Mouse (Mus musculus) neural tube, embryonic 11.5 days (tissue): Measurements from ENCODE around the gene Lemd1. TPM values are rescaled to one million over a fixed set of nuclear protein-coding genes. Genes with fewer than 3 reads are reported as not detected.

Experiments
- ATAC-seq: fragments of 200-750 bp; cut with Nextera tagmentation; 2 replicates; pipeline ENCODE4 v1.8.0; 2017; ENCODE audit warnings: moderate number of reproducible peaks, mild to moderate bottlenecking, moderate TSS enrichment, moderate library complexity; ENCODE audit not compliant: insufficient read depth, low FRiP score, low TSS enrichment
- DNase-seq: peaks from one replicate; pipeline ENCODE4 v3.0.0-alpha.2; 2015; ENCODE audit warnings: low spot score
- H3K27ac ChIP-seq: fragments of 300-500 bp; sonication (generic); 2 replicates; pipeline ENCODE4 v1.5.1; 2014; ENCODE audit warnings: low read depth, mild to moderate bottlenecking, low read length
- H3K27me3 ChIP-seq: fragments of 300-500 bp; sonication (generic); 2 replicates; pipeline ENCODE4 v1.6.1; 2014; ENCODE audit warnings: mild to moderate bottlenecking, low read length, mixed read lengths; ENCODE audit not compliant: control insufficient read depth, insufficient read depth
- H3K36me3 ChIP-seq: fragments of 300-500 bp; sonication (generic); 2 replicates; pipeline ENCODE4 v1.6.1; 2014; ENCODE audit warnings: mild to moderate bottlenecking, low read length, moderate library complexity, mixed read lengths; ENCODE audit not compliant: control insufficient read depth, insufficient read depth
- H3K4me1 ChIP-seq: fragments of 300-500 bp; sonication (generic); 2 replicates; pipeline ENCODE4 v1.6.1; 2014; ENCODE audit warnings: low read length, mixed read lengths; ENCODE audit not compliant: control insufficient read depth, insufficient read depth
- H3K4me2 ChIP-seq: fragments of 300-500 bp; sonication (generic); 2 replicates; pipeline ENCODE4 v1.6.1; 2014; ENCODE audit warnings: low read depth, mild to moderate bottlenecking, moderate library complexity
- H3K4me3 ChIP-seq: fragments of 300-500 bp; sonication (generic); 2 replicates; pipeline ENCODE4 v1.5.1; 2014; ENCODE audit warnings: low read depth, low read length
- H3K9ac ChIP-seq: fragments of 300-500 bp; sonication (generic); 2 replicates; pipeline ENCODE4 v1.6.1; 2014; ENCODE audit warnings: mild to moderate bottlenecking, low read length
- H3K9me3 ChIP-seq: fragments of 300-500 bp; sonication (generic); 2 replicates; pipeline ENCODE4 v1.6.1; 2016; ENCODE audit warnings: low read length; ENCODE audit not compliant: control insufficient read depth
- WGBS: fragments of 180-500 bp; shearing (Covaris S2); extraction: QIAGEN DNeasy Blood & Tissue Kit; methylation state at CpG from one replicate; pipeline ENCODE4 v1.1.7; 2014; 5-methylcytosine and 5-hydroxymethylcytosine counted together
- polyA plus RNA-seq: library from polyadenylated mRNA; unstranded; fragments of >200 nt; fragmentation: Nextera tagmentation; extraction: Ambion mirVana; gene quantifications from 2 replicates; pipeline ENCODE4 v1.2.1, GENCODE M21; 2014

Lemd1 gene
- polyA plus RNA-seq, 1 experiment from 2014 or later = 6.8 TPM

DNA sequence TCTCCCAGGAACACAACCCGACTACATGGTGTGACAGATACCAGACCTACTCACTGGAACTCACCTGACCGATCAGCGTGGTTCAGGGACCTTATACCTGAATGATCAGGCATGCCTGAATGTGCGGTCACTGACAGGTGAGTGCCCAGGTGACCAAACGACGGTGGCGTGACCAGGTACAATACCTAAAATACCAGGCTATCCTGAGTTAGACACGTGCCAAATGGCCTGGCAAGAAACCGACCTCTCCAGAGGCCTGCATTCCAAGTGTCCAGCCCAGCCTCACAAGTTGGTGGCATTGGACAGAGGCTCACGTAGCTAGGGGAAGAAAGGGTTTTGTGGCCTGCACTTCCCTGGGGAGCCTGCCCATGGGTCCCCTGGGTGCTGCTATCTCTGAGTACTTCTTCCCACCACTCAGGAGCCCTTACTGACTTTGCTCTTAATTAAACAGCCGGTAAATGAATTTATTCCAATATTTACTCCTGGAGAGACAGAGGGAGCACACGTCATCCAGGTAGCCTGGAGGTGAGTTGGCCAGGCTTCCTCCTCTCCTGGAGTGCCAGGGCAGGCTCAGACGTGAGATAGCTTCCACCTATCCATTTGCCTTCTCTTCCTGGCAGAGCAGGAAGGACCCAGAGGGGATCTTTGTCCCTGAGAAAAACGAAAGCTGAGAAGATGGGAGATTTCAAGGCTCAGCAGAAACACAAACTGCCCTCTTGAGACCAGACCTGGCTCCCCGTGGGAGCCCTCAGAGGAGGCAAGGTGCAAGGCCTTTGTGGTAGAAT is 40.2 kb upstream of the Lemd1 start:
- H3K36me3 ChIP-seq = no peaks in the 10 kb centered on the region
- no peak for ATAC-seq
- no peak overlapping the region for H3K4me2 ChIP-seq
- H3K4me1 ChIP-seq = no peaks in the 10 kb centered on the region
- H3K27me3 ChIP-seq = no peaks in the 10 kb centered on the region
- no peak overlapping the region for H3K27ac ChIP-seq
- DNase-seq = no peak
- H3K4me3 ChIP-seq = no peak overlapping the region
- 76% methylated on average over 15 of the region's 15 CpGs for WGBS
- H3K9ac ChIP-seq = no peak overlapping the region
- no peaks in the 10 kb centered on the region for H3K9me3 ChIP-seq

DNA sequence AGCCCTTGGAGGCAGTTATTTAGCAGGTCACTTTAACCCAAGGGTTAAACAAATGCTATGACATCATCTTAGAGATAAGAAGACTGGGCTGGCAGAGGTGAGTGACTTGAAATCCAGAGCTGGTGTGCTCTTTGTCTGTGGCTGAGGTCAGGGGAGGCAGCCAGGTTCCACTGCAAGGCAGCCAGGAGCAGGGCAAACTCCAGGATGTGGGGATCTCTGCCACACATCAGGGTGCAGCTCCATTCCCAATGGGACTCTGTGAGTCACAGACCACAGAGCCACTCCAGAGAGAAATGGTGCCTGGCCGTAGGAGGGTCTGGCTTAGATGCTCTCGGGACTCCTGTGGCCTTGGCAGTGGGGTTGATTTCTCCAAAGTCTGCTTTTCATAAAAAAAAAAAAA is 39.3 kb upstream of the Lemd1 start:
- no peaks in the 10 kb centered on the region for H3K9me3 ChIP-seq
- no peak for DNase-seq
- no peak overlapping the region for H3K4me2 ChIP-seq
- no peaks in the 10 kb centered on the region for H3K27me3 ChIP-seq
- H3K36me3 ChIP-seq = no peaks in the 10 kb centered on the region
- WGBS = 79% methylated on average over 2 of the region's 2 CpGs
- H3K4me3 ChIP-seq = no peak overlapping the region
- H3K9ac ChIP-seq = no peak overlapping the region
- no peak for ATAC-seq
- no peak overlapping the region for H3K27ac ChIP-seq
- H3K4me1 ChIP-seq = no peaks in the 10 kb centered on the region

DNA sequence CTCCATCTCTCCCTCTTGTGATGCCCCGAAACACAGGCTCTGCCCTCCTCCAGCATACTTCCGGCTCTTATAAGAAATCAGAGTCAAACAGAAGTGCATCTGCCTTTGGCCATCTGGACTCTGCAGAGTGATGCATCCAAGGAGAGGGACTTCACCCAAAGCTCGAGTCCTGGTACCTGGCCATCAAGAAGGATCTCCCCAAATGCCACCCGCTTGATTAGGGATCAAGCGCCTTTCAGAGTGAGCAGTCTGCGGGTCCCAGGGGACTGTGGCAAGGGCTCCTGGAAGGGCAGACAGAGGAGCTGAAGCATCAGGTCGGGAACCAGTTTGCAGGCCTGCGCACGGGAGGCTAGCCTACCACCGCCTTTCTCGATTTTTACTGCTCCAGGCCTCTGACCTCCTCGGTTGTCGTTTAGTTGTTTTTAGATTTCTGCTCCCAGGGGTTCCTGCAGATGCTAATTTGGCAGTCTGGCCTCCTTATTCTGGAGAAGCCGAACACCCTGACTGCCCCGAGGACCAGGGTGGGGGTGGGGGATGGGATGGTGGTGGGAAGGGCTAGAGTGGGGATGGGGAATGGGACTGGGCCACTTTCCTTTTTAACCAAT is 38.0 kb upstream of the Lemd1 start:
- Histone ChIP-seq H3K4me3 (no peak overlapping the region), H3K4me2 (no peak overlapping the region), H3K9me3 (no peaks in the 10 kb centered on the region), H3K27me3 (no peaks in the 10 kb centered on the region), H3K9ac (no peak overlapping the region), H3K36me3 (no peaks in the 10 kb centered on the region), H3K27ac (no peak overlapping the region), H3K4me1 (no peaks in the 10 kb centered on the region)
- no peak for DNase-seq
- 30% methylated on average over 15 of the region's 15 CpGs for WGBS
- ATAC-seq = no peak

DNA sequence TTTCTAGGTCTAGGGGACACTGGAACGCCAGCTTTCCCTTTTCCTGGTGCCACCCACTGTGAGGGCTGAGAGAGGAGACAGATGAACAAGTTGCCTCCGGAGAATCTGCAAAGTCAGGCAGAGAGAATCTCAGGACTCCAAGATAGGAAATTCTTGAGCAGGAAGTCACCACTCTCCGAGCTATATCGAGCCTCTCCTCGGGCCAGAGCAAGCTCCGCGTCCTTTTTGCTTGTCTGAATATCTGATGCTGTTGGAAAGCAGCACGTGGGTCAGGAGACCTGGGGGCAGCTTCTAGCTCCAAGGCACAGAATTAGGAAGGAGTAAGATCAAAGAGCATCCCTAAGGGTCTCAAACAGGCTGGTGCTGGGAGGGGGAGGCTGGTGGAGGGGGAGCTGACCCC is 37.5 kb upstream of the Lemd1 start:
- no peaks in the 10 kb centered on the region for H3K4me1 ChIP-seq
- H3K9ac ChIP-seq = peak overlapping the region; percentile 18; the same call in 1 of the 2 replicates
- no peaks in the 10 kb centered on the region for H3K27me3 ChIP-seq
- H3K4me3 ChIP-seq = no peak overlapping the region
- H3K27ac ChIP-seq = no peak overlapping the region
- DNase-seq (no peak), ATAC-seq (no peak)
- H3K4me2 ChIP-seq = no peak overlapping the region
- 11% methylated on average over 8 of the region's 8 CpGs for WGBS
- H3K36me3 ChIP-seq = no peaks in the 10 kb centered on the region
- H3K9me3 ChIP-seq = no peaks in the 10 kb centered on the region

DNA sequence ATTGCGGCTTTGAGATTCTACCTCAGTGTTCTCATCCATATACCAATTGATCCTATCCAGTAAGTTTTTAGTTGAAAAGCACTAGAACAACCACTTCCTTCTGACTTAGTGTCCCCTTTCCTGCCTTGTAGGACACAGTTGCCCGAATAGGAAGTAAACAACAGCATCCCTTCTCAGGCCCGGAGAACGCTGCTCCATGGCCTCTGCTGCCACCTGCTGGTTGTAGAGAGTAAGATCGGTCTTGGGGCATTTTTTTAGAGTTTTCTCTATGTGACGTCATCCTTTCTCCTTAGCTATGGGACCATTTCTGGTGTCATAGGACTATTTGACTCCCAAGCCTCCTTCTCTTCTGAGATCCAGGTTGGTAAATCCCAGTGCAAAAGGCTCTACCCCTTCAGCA is 35.5 kb upstream of the Lemd1 start:
- 12% methylated on average over 6 of the region's 6 CpGs for WGBS
- H3K36me3 ChIP-seq = no peaks in the 10 kb centered on the region
- no peak overlapping the region for H3K27ac ChIP-seq
- no peak overlapping the region for H3K4me3 ChIP-seq
- DNase-seq (peak; percentile 88), ATAC-seq (no peak)
- no peaks in the 10 kb centered on the region for H3K9me3 ChIP-seq
- no peaks in the 10 kb centered on the region for H3K4me1 ChIP-seq
- no peaks in the 10 kb centered on the region for H3K27me3 ChIP-seq
- H3K9ac ChIP-seq = no peak overlapping the region
- no peak overlapping the region for H3K4me2 ChIP-seq

DNA sequence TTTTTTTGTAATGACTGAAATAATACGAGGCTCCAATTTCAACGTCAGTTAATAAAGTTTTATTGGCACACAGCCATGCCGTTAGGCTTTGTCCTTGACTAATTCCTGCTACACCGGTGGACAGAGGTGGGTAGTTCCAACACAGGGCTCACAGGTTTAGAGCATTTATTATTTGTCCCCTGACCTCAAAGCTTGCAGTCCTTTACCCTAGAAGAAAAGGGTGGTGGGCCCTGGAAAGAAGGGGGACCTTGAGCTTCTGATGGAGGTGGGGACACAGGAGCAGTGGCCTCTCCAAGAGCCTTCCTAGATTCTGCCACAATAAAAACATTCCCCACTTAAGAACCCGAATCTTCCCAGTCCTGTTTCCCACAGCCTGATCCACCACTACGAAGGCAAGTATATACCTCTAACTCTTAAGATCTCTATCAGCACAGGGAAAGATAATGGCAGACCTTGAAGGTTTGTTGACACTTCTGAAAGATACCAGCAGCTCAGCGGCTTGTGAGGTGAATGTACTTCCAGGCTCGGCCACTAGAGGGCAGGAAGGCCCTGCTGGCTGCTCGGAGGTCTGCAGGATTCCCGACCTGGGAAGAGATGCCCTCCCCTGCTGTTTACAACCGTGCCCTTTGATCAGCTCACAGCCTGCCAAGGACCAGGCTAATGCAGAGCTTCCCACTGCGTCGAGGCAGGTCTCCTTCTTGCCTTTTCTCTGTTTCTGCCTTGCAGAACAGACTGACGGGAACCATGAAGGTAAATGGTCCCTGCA is 34.0 kb upstream of the Lemd1 start:
- H3K27me3 ChIP-seq = no peaks in the 10 kb centered on the region
- H3K4me2 ChIP-seq = no peak overlapping the region
- no peak overlapping the region for H3K4me3 ChIP-seq
- no peaks in the 10 kb centered on the region for H3K4me1 ChIP-seq
- peak; percentile 86 for DNase-seq
- ATAC-seq = peak; percentile 73
- H3K36me3 ChIP-seq = no peaks in the 10 kb centered on the region
- 20% methylated on average over 14 of the region's 14 CpGs for WGBS
- H3K9me3 ChIP-seq = no peaks in the 10 kb centered on the region
- H3K9ac ChIP-seq = peak overlapping the region; percentile 35
- H3K27ac ChIP-seq = no peak overlapping the region

DNA sequence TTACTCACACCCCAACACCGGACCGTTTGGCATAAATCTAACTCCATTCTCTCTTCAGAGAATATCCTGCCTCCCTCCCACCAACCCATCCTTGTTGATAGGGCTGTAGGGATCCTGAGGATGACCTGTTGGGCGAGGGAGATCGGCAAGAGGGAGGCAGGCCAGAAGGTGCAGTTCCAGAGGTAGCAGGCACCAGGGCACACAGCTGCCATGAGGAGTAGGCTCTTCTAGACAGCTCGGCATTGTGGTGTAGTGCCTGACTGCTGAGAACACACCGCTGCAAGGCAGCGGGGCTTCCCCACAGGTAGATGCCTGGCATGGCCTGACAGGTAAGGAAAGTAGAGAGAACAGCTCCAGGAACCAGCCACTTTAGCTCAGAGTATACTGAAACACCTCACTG is 33.4 kb upstream of the Lemd1 start:
- no peak overlapping the region for H3K4me3 ChIP-seq
- ATAC-seq = no peak
- no peaks in the 10 kb centered on the region for H3K9me3 ChIP-seq
- DNase-seq = no peak
- H3K27ac ChIP-seq = no peak overlapping the region
- no peaks in the 10 kb centered on the region for H3K36me3 ChIP-seq
- 21% methylated on average over 7 of the region's 7 CpGs for WGBS
- no peaks in the 10 kb centered on the region for H3K4me1 ChIP-seq
- no peaks in the 10 kb centered on the region for H3K27me3 ChIP-seq
- peak overlapping the region; percentile 35 for H3K9ac ChIP-seq
- no peak overlapping the region for H3K4me2 ChIP-seq

DNA sequence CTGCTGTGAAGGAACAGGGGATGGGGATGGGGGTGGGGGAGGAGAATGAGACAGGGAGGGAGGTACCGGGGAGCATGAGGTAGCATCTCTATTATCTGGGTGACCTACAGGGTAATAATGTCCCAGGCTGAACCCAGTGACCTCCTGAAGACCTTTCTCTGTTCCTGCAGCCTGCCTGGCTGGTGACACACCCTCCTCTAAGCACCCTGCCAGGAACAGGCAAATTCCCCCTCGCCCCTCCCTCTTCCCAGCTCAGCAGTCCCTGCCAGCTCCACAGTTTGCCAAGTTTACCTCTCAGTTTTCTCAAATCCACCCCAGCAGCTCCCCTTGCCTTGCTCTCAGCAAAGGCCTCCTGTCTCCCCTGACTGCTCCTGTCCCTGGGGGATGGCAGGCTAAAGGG is 32.5 kb upstream of the Lemd1 start:
- Histone ChIP-seq H3K27ac (no peak overlapping the region), H3K9ac (no peak overlapping the region), H3K4me2 (no peak overlapping the region), H3K4me1 (no peaks in the 10 kb centered on the region), H3K9me3 (no peaks in the 10 kb centered on the region), H3K36me3 (no peaks in the 10 kb centered on the region), H3K27me3 (no peaks in the 10 kb centered on the region), H3K4me3 (no peak overlapping the region)
- no peak for ATAC-seq
- 8% methylated on average over 2 of the region's 2 CpGs for WGBS
- no peak for DNase-seq
